Mouse (Mus musculus): Measurements from ENCODE around the gene Rapgef1. TPM values are rescaled to one million over a fixed set of nuclear protein-coding genes. Genes with fewer than 3 reads are reported as not detected.
A peak's percentile ranks its signal among the peaks of the same experiment; 100 is the strongest.

Gene Rapgef1
- total and polyA plus RNA-seq, 2 experiments from 2014 or later = 13.7 to 94.0 TPM

- Histone ChIP-seq H3K27ac (no peak overlapping the region), H3K4me2 (ENCODE audit: low read depth, low read length) (0 out of 2 replicates have a peak overlapping the region, but pooled peaks have one; percentile 8), H3K4me3 (ENCODE audit: low read length) (no peak overlapping the region), H3K27me3 (ENCODE audit: insufficient read depth, low read length) (no peaks in the 10 kb centered on the region), H3K36me3 (ENCODE audit: insufficient read depth, low read length) (no peaks in the 10 kb centered on the region), H3K9ac (replicated peaks; ENCODE audit: low read length) (no peak overlapping the region), H3K9me3 (ENCODE audit: low read length) (no peaks in the 10 kb centered on the region), H3K4me1 (ENCODE audit: insufficient read depth, low read length) (0 out of 2 replicates have a peak, but pooled peaks cover 2% of the 10 kb centered on the region)
- no peak for TF ChIP-seq CTCF (IDR thresholded peaks at IDR 0.05; ENCODE audit: low read depth)
- DNase-seq (ENCODE audit: low spot score) = no peak
- ATAC-seq = peak; percentile 27; the same call in 1 of the 2 replicates
- 24% methylated on average over 8 of the region's 8 CpGs for WGBS
Measured at GRCm38 (mm10) chr2:29586017-29586702, 33.4 kb upstream of the Rapgef1 start.

- 51% methylated on average over 4 of the region's 4 CpGs for WGBS
- Histone ChIP-seq H3K27ac (no peak overlapping the region), H3K4me2 (ENCODE audit: low read depth, low read length) (no peak overlapping the region), H3K9me3 (ENCODE audit: low read length) (no peaks in the 10 kb centered on the region), H3K9ac (replicated peaks; ENCODE audit: low read length) (no peak overlapping the region), H3K4me3 (ENCODE audit: low read length) (no peak overlapping the region), H3K27me3 (ENCODE audit: insufficient read depth, low read length) (no peaks in the 10 kb centered on the region), H3K4me1 (ENCODE audit: insufficient read depth, low read length) (no peaks in the 10 kb centered on the region), H3K36me3 (ENCODE audit: insufficient read depth, low read length) (no peaks in the 10 kb centered on the region)
- DNase-seq (ENCODE audit: low spot score) (no peak), ATAC-seq (no peak)
- no peak for TF ChIP-seq CTCF (IDR thresholded peaks at IDR 0.05; ENCODE audit: low read depth)
Measured at GRCm38 (mm10) chr2:29588006-29588405, 31.5 kb upstream of the Rapgef1 start.

- peak; percentile 12; the same call in 1 of the 2 replicates for TF ChIP-seq CTCF (IDR thresholded peaks at IDR 0.05; ENCODE audit: low read depth)
Measured at GRCm38 (mm10) chr2:29589266-29589665, 30.3 kb upstream of the Rapgef1 start.

GRCm38 (mm10) chr2:29591626-29592025 is 27.9 kb upstream of the Rapgef1 start:
- no peak overlapping the region for H3K4me3 ChIP-seq (ENCODE audit: low read length)
- WGBS = 66% methylated on average over 6 of the region's 6 CpGs
- H3K9ac ChIP-seq (replicated peaks; ENCODE audit: low read length) = no peak overlapping the region
- no peaks in the 10 kb centered on the region for H3K27me3 ChIP-seq (ENCODE audit: insufficient read depth, low read length)
- no peaks in the 10 kb centered on the region for H3K4me1 ChIP-seq (ENCODE audit: insufficient read depth, low read length)
- no peaks in the 10 kb centered on the region for H3K9me3 ChIP-seq (ENCODE audit: low read length)
- no peak for TF ChIP-seq CTCF (IDR thresholded peaks at IDR 0.05; ENCODE audit: low read depth)
- H3K36me3 ChIP-seq (ENCODE audit: insufficient read depth, low read length) = no peaks in the 10 kb centered on the region
- H3K27ac ChIP-seq = no peak overlapping the region
- ATAC-seq = no peak
- no peak for DNase-seq (ENCODE audit: low spot score)
- H3K4me2 ChIP-seq (ENCODE audit: low read depth, low read length) = no peak overlapping the region

More at GRCm38 (mm10) chr2:29589266-29589665, 30.3 kb upstream of the Rapgef1 start:
- Histone ChIP-seq H3K9ac (replicated peaks; ENCODE audit: low read length) (no peak overlapping the region), H3K27me3 (ENCODE audit: insufficient read depth, low read length) (no peaks in the 10 kb centered on the region), H3K27ac (no peak overlapping the region), H3K36me3 (ENCODE audit: insufficient read depth, low read length) (no peaks in the 10 kb centered on the region), H3K4me2 (ENCODE audit: low read depth, low read length) (no peak overlapping the region), H3K4me1 (ENCODE audit: insufficient read depth, low read length) (no peaks in the 10 kb centered on the region), H3K4me3 (ENCODE audit: low read length) (no peak overlapping the region), H3K9me3 (ENCODE audit: low read length) (no peaks in the 10 kb centered on the region)
- DNase-seq (ENCODE audit: low spot score) = no peak
- WGBS = 33% methylated on average over 10 of the region's 10 CpGs
- no peak for ATAC-seq

GRCm38 (mm10) chr2:29592537-29592936 is 27.0 kb upstream of the Rapgef1 start:
- TF ChIP-seq CTCF (IDR thresholded peaks at IDR 0.05; ENCODE audit: low read depth) = no peak
- Histone ChIP-seq H3K9me3 (ENCODE audit: low read length) (no peaks in the 10 kb centered on the region), H3K4me2 (ENCODE audit: low read depth, low read length) (no peak overlapping the region), H3K4me1 (ENCODE audit: insufficient read depth, low read length) (no peaks in the 10 kb centered on the region), H3K27ac (no peak overlapping the region), H3K36me3 (ENCODE audit: insufficient read depth, low read length) (no peaks in the 10 kb centered on the region), H3K9ac (replicated peaks; ENCODE audit: low read length) (no peak overlapping the region), H3K27me3 (ENCODE audit: insufficient read depth, low read length) (no peaks in the 10 kb centered on the region), H3K4me3 (ENCODE audit: low read length) (no peak overlapping the region)
- WGBS = 63% methylated on average over 8 of the region's 8 CpGs
- DNase-seq (ENCODE audit: low spot score) (no peak), ATAC-seq (no peak)

- WGBS = 0% methylated on average over 3 of the region's 3 CpGs
- ATAC-seq = 0 out of 2 replicates have a peak, but pooled peaks have one; percentile 15
- H3K9me3 ChIP-seq (ENCODE audit: low read length) = no peaks in the 10 kb centered on the region
- no peaks in the 10 kb centered on the region; the same call in 1 of the 2 replicates for H3K4me1 ChIP-seq (ENCODE audit: insufficient read depth, low read length)
- no peak overlapping the region for H3K4me3 ChIP-seq (ENCODE audit: low read length)
- peak; percentile 97 for TF ChIP-seq CTCF (IDR thresholded peaks at IDR 0.05; ENCODE audit: low read depth)
- H3K9ac ChIP-seq (replicated peaks; ENCODE audit: low read length) = no peak overlapping the region
- H3K36me3 ChIP-seq (ENCODE audit: insufficient read depth, low read length) = no peaks in the 10 kb centered on the region
- no peak overlapping the region for H3K4me2 ChIP-seq (ENCODE audit: low read depth, low read length)
- peak; percentile 85 for DNase-seq (ENCODE audit: low spot score)
- no peaks in the 10 kb centered on the region for H3K27me3 ChIP-seq (ENCODE audit: insufficient read depth, low read length)
- H3K27ac ChIP-seq = no peak overlapping the region
Measured at GRCm38 (mm10) chr2:29603930-29604329, 15.6 kb upstream of the Rapgef1 start.

GRCm38 (mm10) chr2:29605591-29605990 is 13.9 kb upstream of the Rapgef1 start:
- DNase-seq (ENCODE audit: low spot score) (no peak), ATAC-seq (no peak)
- Histone ChIP-seq H3K9me3 (ENCODE audit: low read length) (no peaks in the 10 kb centered on the region), H3K27me3 (ENCODE audit: insufficient read depth, low read length) (no peaks in the 10 kb centered on the region), H3K4me1 (ENCODE audit: insufficient read depth, low read length) (no peaks in the 10 kb centered on the region; the same call in 1 of the 2 replicates), H3K27ac (no peak overlapping the region), H3K36me3 (ENCODE audit: insufficient read depth, low read length) (no peaks in the 10 kb centered on the region), H3K4me2 (ENCODE audit: low read depth, low read length) (no peak overlapping the region), H3K4me3 (ENCODE audit: low read length) (no peak overlapping the region), H3K9ac (replicated peaks; ENCODE audit: low read length) (no peak overlapping the region)
- no peak for TF ChIP-seq CTCF (IDR thresholded peaks at IDR 0.05; ENCODE audit: low read depth)
- 87% methylated on average over 5 of the region's 5 CpGs for WGBS
